Mouse (Mus musculus): ENCODE measurements around the gene Lpin1. TPM values are rescaled to one million over a fixed set of nuclear protein-coding genes. Genes with fewer than 3 reads are reported as not detected.
A peak's percentile ranks its signal among the peaks of the same experiment; 100 is the strongest.

Gene Lpin1
- polyA plus RNA-seq, 1 experiment from 2014 or later = 9.0 TPM

GRCm38 (mm10) chr12:16570371-16571060, 40.2 kb downstream of the Lpin1 start:
- H3K9me3 ChIP-seq (ENCODE audit: low read length) = no peaks in the 10 kb centered on the region
- H3K27ac ChIP-seq (ENCODE audit: low read length) = no peak overlapping the region
- peaks cover 10% of the 10 kb centered on the region for H3K36me3 ChIP-seq (ENCODE audit: insufficient read depth, low read length)
- H3K4me2 ChIP-seq (replicated peaks; ENCODE audit: low read depth, low read length) = no peak overlapping the region
- no peak overlapping the region for H3K4me3 ChIP-seq (ENCODE audit: low read depth, low read length)
- H3K27me3 ChIP-seq (replicated peaks; ENCODE audit: insufficient read depth, low read length) = no peaks in the 10 kb centered on the region
- TF ChIP-seq EP300 (IDR thresholded peaks at IDR 0.05) (no peak), CTCF (IDR thresholded peaks at IDR 0.05) (peak; percentile 46)
- 78% methylated on average over 10 of the region's 10 CpGs for WGBS
- no peak overlapping the region for H3K9ac ChIP-seq (replicated peaks; ENCODE audit: low read depth)
- no peaks in the 10 kb centered on the region for H3K4me1 ChIP-seq (ENCODE audit: insufficient read depth, low read depth, low read length)
- ATAC-seq = peak; percentile 31
- DNase-seq (ENCODE audit: low spot score) = no peak

GRCm38 (mm10) chr12:16568936-16569650, 41.7 kb downstream of the Lpin1 start:
- no peak overlapping the region for H3K4me3 ChIP-seq (ENCODE audit: low read depth, low read length)
- 41% methylated on average over 11 of the region's 11 CpGs for WGBS
- H3K4me2 ChIP-seq (replicated peaks; ENCODE audit: low read depth, low read length) = no peak overlapping the region
- H3K27me3 ChIP-seq (replicated peaks; ENCODE audit: insufficient read depth, low read length) = no peaks in the 10 kb centered on the region
- peaks cover 10% of the 10 kb centered on the region for H3K36me3 ChIP-seq (ENCODE audit: insufficient read depth, low read length)
- no peaks in the 10 kb centered on the region for H3K4me1 ChIP-seq (ENCODE audit: insufficient read depth, low read depth, low read length)
- H3K9ac ChIP-seq (replicated peaks; ENCODE audit: low read depth) = no peak overlapping the region
- no peaks in the 10 kb centered on the region for H3K9me3 ChIP-seq (ENCODE audit: low read length)
- DNase-seq (ENCODE audit: low spot score) = no peak
- no peak for TF ChIP-seq CTCF (IDR thresholded peaks at IDR 0.05)
- TF ChIP-seq EP300 (IDR thresholded peaks at IDR 0.05) = no peak
- no peak overlapping the region for H3K27ac ChIP-seq (ENCODE audit: low read length)
- ATAC-seq = peak; percentile 24

- no peak overlapping the region for H3K4me3 ChIP-seq (ENCODE audit: low read depth, low read length)
- H3K27me3 ChIP-seq (replicated peaks; ENCODE audit: insufficient read depth, low read length) = no peaks in the 10 kb centered on the region
- H3K4me1 ChIP-seq (ENCODE audit: insufficient read depth, low read depth, low read length) = no peaks in the 10 kb centered on the region
- 28% methylated on average over 4 of the region's 4 CpGs for WGBS
- DNase-seq (ENCODE audit: low spot score) = peak; percentile 85
- no peak overlapping the region for H3K4me2 ChIP-seq (replicated peaks; ENCODE audit: low read depth, low read length)
- no peak for TF ChIP-seq EP300 (IDR thresholded peaks at IDR 0.05)
- TF ChIP-seq CTCF (IDR thresholded peaks at IDR 0.05) = peak; percentile 92
- no peak overlapping the region for H3K27ac ChIP-seq (ENCODE audit: low read length)
- H3K9me3 ChIP-seq (ENCODE audit: low read length) = no peaks in the 10 kb centered on the region
- no peak overlapping the region for H3K9ac ChIP-seq (replicated peaks; ENCODE audit: low read depth)
- peaks cover 16% of the 10 kb centered on the region for H3K36me3 ChIP-seq (ENCODE audit: insufficient read depth, low read length)
- peak; percentile 67 for ATAC-seq
Measured at GRCm38 (mm10) chr12:16568496-16568895, 42.3 kb downstream of the Lpin1 start.

- Histone ChIP-seq H3K36me3 (ENCODE audit: insufficient read depth, low read length) (peaks cover 17% of the 10 kb centered on the region), H3K4me2 (replicated peaks; ENCODE audit: low read depth, low read length) (no peak overlapping the region), H3K27me3 (replicated peaks; ENCODE audit: insufficient read depth, low read length) (no peaks in the 10 kb centered on the region), H3K9ac (replicated peaks; ENCODE audit: low read depth) (no peak overlapping the region), H3K9me3 (ENCODE audit: low read length) (no peaks in the 10 kb centered on the region), H3K4me3 (ENCODE audit: low read depth, low read length) (no peak overlapping the region), H3K4me1 (ENCODE audit: insufficient read depth, low read depth, low read length) (no peaks in the 10 kb centered on the region), H3K27ac (ENCODE audit: low read length) (no peak overlapping the region)
- no peak for DNase-seq (ENCODE audit: low spot score)
- WGBS = 88% methylated on average over 6 of the region's 6 CpGs
- no peak for ATAC-seq
- TF ChIP-seq CTCF (IDR thresholded peaks at IDR 0.05) (no peak), EP300 (IDR thresholded peaks at IDR 0.05) (no peak)
Measured at GRCm38 (mm10) chr12:16568090-16568489, 42.7 kb downstream of the Lpin1 start.

GRCm38 (mm10) chr12:16563427-16563826, 47.3 kb downstream of the Lpin1 start:
- H3K27me3 ChIP-seq (replicated peaks; ENCODE audit: insufficient read depth, low read length) = no peaks in the 10 kb centered on the region
- no peaks in the 10 kb centered on the region for H3K4me1 ChIP-seq (ENCODE audit: insufficient read depth, low read depth, low read length)
- WGBS = 65% methylated on average over 9 of the region's 9 CpGs
- peak; percentile 27 for DNase-seq (ENCODE audit: low spot score)
- no peak overlapping the region for H3K4me3 ChIP-seq (ENCODE audit: low read depth, low read length)
- peaks cover 17% of the 10 kb centered on the region for H3K36me3 ChIP-seq (ENCODE audit: insufficient read depth, low read length)
- no peak overlapping the region for H3K27ac ChIP-seq (ENCODE audit: low read length)
- H3K4me2 ChIP-seq (replicated peaks; ENCODE audit: low read depth, low read length) = no peak overlapping the region
- no peak for ATAC-seq
- H3K9ac ChIP-seq (replicated peaks; ENCODE audit: low read depth) = no peak overlapping the region
- TF ChIP-seq EP300 (IDR thresholded peaks at IDR 0.05) = no peak
- TF ChIP-seq CTCF (IDR thresholded peaks at IDR 0.05) = peak; percentile 72
- H3K9me3 ChIP-seq (ENCODE audit: low read length) = no peaks in the 10 kb centered on the region

GRCm38 (mm10) chr12:16562647-16563046, 48.1 kb downstream of the Lpin1 start:
- Histone ChIP-seq H3K4me1 (ENCODE audit: insufficient read depth, low read depth, low read length) (no peaks in the 10 kb centered on the region), H3K4me3 (ENCODE audit: low read depth, low read length) (no peak overlapping the region), H3K9me3 (ENCODE audit: low read length) (no peaks in the 10 kb centered on the region), H3K27me3 (replicated peaks; ENCODE audit: insufficient read depth, low read length) (no peaks in the 10 kb centered on the region), H3K36me3 (ENCODE audit: insufficient read depth, low read length) (peaks cover 14% of the 10 kb centered on the region), H3K4me2 (replicated peaks; ENCODE audit: low read depth, low read length) (no peak overlapping the region), H3K27ac (ENCODE audit: low read length) (no peak overlapping the region), H3K9ac (replicated peaks; ENCODE audit: low read depth) (no peak overlapping the region)
- DNase-seq (ENCODE audit: low spot score) (no peak), ATAC-seq (no peak)
- no peak for TF ChIP-seq CTCF (IDR thresholded peaks at IDR 0.05)
- TF ChIP-seq EP300 (IDR thresholded peaks at IDR 0.05) = no peak
- WGBS = 87% methylated on average over 10 of the region's 10 CpGs
